8 mouse cellular contexts compared by ENCODE assay signal in genomic region chr2:35680833-35681232, GRCm38 (mm10).
DNase-seq lines count a peak whose midpoint lies in the region; ATAC-seq lines count a peak whose summit lies in the region.

No protein-coding gene starts in this region.

- no peaks in the 10 kb centered on the region for H3K36me3 ChIP-seq in hindbrain, embryonic 13.5 days
- no peaks in the 10 kb centered on the region for H3K36me3 ChIP-seq in hindbrain, embryonic 12.5 days
- H3K36me3 ChIP-seq in hindbrain, embryonic 16.5 days (ENCODE audit: control insufficient read depth, insufficient read depth, low read length), result no peaks in the 10 kb centered on the region

- peak overlapping the region; percentile 87 for H3K27ac ChIP-seq in hindbrain, embryonic 13.5 days
- H3K27ac ChIP-seq in hindbrain, embryonic 12.5 days, result no peak overlapping the region
- 0 out of 2 replicates have a peak overlapping the region, but pooled peaks have one; percentile 1 for H3K27ac ChIP-seq in hindbrain, embryonic 16.5 days (ENCODE audit: low read depth, low read length)

- no peak overlapping the region for H3K9ac ChIP-seq in hindbrain, embryonic 13.5 days
- H3K9ac ChIP-seq in hindbrain, embryonic 12.5 days, result no peak overlapping the region
- H3K9ac ChIP-seq in hindbrain, embryonic 16.5 days (ENCODE audit: low read depth, low read length), result no peak overlapping the region

- ATAC-seq in hindbrain, embryonic 13.5 days (ENCODE audit: low FRiP score), result no peak
- ATAC-seq in hindbrain, embryonic 12.5 days (ENCODE audit: low FRiP score), result no peak
- ATAC-seq in common myeloid progenitor, adult 5-6 weeks (replicated peaks; ENCODE audit: low read depth, poor library complexity, severe bottlenecking), result peak; percentile 16
- ATAC-seq in hindbrain, embryonic 16.5 days, result no peak

- H3K9me3 ChIP-seq in hindbrain, embryonic 13.5 days, result no peaks in the 10 kb centered on the region
- no peaks in the 10 kb centered on the region for H3K9me3 ChIP-seq in hindbrain, embryonic 12.5 days (replicated peaks)
- no peaks in the 10 kb centered on the region for H3K9me3 ChIP-seq in hindbrain, embryonic 16.5 days (ENCODE audit: control insufficient read depth, low read length)

- 37% methylated on average over 6 of the region's 6 CpGs for WGBS in hindbrain, embryonic 13.5 days
- 57% methylated on average over 6 of the region's 6 CpGs for WGBS in hindbrain, embryonic 12.5 days
- 37% methylated on average over 6 of the region's 6 CpGs for WGBS in hindbrain, embryonic 16.5 days

- H3K4me1 ChIP-seq in hindbrain, embryonic 13.5 days (replicated peaks), result peaks cover 98% of the 10 kb centered on the region
- H3K4me1 ChIP-seq in hindbrain, embryonic 12.5 days, result peaks cover 95% of the 10 kb centered on the region
- peaks cover 72% of the 10 kb centered on the region for H3K4me1 ChIP-seq in hindbrain, embryonic 16.5 days (ENCODE audit: control insufficient read depth, insufficient read depth, low read depth, low read length)

- peak; percentile 68 to 78 for DNase-seq in lung, postnatal 4 days
- no peak for DNase-seq in testis, postnatal 14 days (ENCODE audit: low spot score)
- DNase-seq in frontal cortex, adult 2 months (ENCODE audit: extremely low spot score in 1 of 2, low spot score in 1 of 2), result no peak
- DNase-seq in right cerebral cortex, postnatal 10 days (ENCODE audit: low spot score in 2 of 2), result no peak

- no peaks in the 10 kb centered on the region for H3K27me3 ChIP-seq in hindbrain, embryonic 13.5 days
- no peaks in the 10 kb centered on the region for H3K27me3 ChIP-seq in hindbrain, embryonic 12.5 days
- no peaks in the 10 kb centered on the region for H3K27me3 ChIP-seq in hindbrain, embryonic 16.5 days (replicated peaks; ENCODE audit: control insufficient read depth, insufficient read depth, low read length)

- no peak overlapping the region for H3K4me2 ChIP-seq in hindbrain, embryonic 13.5 days
- H3K4me2 ChIP-seq in hindbrain, embryonic 12.5 days (replicated peaks), result no peak overlapping the region
- H3K4me2 ChIP-seq in hindbrain, embryonic 16.5 days (ENCODE audit: low read length), result no peak overlapping the region

- H3K4me3 ChIP-seq in hindbrain, embryonic 13.5 days, result no peak overlapping the region
- H3K4me3 ChIP-seq in hindbrain, embryonic 12.5 days, result no peak overlapping the region
- no peak overlapping the region for H3K4me3 ChIP-seq in hindbrain, embryonic 16.5 days (ENCODE audit: low read length)

Comparison
In these comparisons a context has a peak if more than half of its experiments do, and no peak if none do; other contexts are left out.
1. DNase-seq: peak in lung, postnatal 4 days (2 of 2); none in testis, postnatal 14 days (single experiment), frontal cortex, adult 2 months (0 of 2) and right cerebral cortex, postnatal 10 days (0 of 2).